Mouse (Mus musculus): ENCODE data around the gene Kcnc4. TPM values are rescaled to one million over a fixed set of nuclear protein-coding genes. Genes with fewer than 3 reads are reported as not detected.

The Kcnc4 gene
- 0.26 and 0.31 TPM in 2 replicates for polyA plus RNA-seq (2015; fragmentation: Nextera tagmentation; extraction: Ambion mirVana)

DNA sequence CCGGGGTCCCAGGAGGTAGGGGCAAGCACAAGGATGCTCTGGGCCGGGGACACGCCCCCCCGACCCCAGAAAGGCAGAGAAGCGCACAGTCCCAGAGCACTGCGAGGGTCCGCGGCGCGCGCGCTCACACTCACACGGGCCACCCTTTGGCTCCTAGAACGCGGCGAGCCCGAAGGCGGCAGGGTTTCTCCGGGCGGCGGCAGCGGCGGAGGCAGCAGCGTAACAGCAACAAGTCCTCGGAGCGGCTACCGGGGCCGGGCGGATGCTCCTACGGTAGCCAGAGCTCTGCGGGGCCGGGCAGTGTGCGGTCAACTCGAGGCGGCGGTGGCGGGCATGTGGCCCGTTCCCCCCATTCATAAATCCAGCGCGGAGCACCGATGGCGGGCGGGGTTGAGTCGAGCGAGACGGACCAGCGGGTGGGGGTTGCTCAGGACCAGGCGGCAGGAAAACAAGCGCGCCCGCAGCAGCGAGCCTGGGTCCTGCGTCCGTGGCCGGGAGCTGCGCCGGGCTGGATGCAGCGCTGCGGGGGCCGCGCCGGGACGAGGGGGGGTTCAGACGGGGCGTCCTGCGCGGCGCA is at the start of gene Kcnc4:
Kcnc4 (minus strand) TSS at position 357 of the 577 bp plus-strand sequence.
- Histone ChIP-seq H3K9me3 (replicated peaks) (no peaks in the 10 kb centered on the region), H3K9ac (peak within 1 kb of the TSS; percentile 29; the same call in 1 of the 2 replicates), H3K4me2 (peak within 1 kb of the TSS; percentile 86), H3K4me1 (peaks cover 25% of the 10 kb centered on the region), H3K27me3 (peaks cover 99% of the 10 kb centered on the region), H3K4me3 (replicated peaks) (peak within 1 kb of the TSS; percentile 53), H3K27ac (no peak within 1 kb of the TSS), H3K36me3 (no peaks in the 10 kb centered on the region)
- under 1% methylated on average over 68 of the region's 68 CpGs for WGBS
- ATAC-seq (replicated peaks; ENCODE audit: low FRiP score) = peak; percentile 65

DNA sequence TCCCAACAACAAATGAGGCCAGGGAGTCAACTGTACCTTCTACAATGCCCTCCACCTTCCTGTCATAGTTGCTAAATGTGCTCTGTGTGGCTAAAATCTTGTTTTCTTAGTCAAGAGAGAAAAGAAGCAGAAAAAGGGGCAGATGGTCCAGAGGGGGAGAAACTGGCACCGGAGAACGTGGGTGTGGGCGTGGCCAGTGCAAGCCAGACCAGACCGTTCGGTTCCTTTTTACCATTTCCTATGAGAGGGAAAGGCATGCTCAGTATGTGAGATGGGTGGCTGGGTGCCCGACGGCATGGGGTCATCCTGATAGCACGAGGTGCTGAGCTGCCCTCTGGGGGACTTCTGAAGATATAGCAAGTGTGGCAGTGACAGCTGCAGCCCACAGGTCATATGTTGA is 49.3 kb upstream of the Kcnc4 start:
- Histone ChIP-seq H3K4me1 (peaks cover 24% of the 10 kb centered on the region), H3K9me3 (replicated peaks) (no peaks in the 10 kb centered on the region), H3K27ac (no peak overlapping the region), H3K4me2 (no peak overlapping the region), H3K4me3 (replicated peaks) (no peak overlapping the region), H3K27me3 (peaks cover 24% of the 10 kb centered on the region), H3K36me3 (no peaks in the 10 kb centered on the region), H3K9ac (no peak overlapping the region)
- no peak for ATAC-seq (replicated peaks; ENCODE audit: low FRiP score)
- 73% methylated on average over 8 of the region's 8 CpGs for WGBS

DNA sequence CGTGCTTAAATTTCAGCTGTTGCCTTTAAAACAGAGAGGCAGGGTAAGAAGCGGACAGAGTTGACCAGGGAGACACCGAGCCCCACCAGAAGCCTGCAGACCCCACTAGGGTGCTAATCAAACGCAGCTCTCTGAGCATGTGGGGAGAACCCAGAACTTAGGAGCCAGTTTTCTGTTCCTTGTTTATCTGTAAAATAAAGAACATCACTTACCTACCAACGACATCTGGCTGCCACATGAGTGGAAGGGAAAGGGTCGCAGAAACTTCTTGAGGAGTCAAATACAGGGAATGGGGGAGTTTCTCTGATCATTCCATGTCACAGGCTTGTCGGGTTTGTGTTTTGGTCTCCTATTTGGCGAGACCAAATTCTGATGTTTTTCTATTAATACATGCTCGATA is 48.6 kb upstream of the Kcnc4 start:
- WGBS = 77% methylated on average over 9 of the region's 9 CpGs

DNA sequence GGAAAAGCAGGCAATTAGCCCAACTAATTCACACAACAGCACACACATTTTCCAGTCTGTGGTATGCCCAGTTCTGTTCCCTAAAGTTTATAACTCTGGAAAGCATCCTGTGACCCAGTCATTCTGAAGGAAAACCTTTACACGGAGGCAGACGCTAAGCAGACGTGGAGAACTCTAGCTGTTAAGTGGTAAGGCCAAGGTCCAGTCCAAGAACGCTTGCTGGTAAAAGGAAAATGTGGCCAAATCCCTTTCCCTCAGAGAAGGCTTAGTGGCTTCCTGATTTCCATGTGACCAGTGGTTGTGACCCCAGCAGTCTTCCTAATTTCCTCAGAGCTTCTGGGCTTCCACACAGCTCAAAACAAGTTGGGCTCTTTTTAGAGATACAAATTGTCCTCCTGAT is 47.2 kb upstream of the Kcnc4 start:
- peak overlapping the region; percentile 27; the same call in 1 of the 2 replicates for H3K4me2 ChIP-seq
- peaks cover 29% of the 10 kb centered on the region for H3K4me1 ChIP-seq
- H3K4me3 ChIP-seq (replicated peaks) = no peak overlapping the region
- H3K9me3 ChIP-seq (replicated peaks) = no peaks in the 10 kb centered on the region
- ATAC-seq (replicated peaks; ENCODE audit: low FRiP score) = no peak
- H3K36me3 ChIP-seq = no peaks in the 10 kb centered on the region
- peaks cover 15% of the 10 kb centered on the region for H3K27me3 ChIP-seq
- no peak overlapping the region for H3K9ac ChIP-seq
- peak overlapping the region; percentile 84 for H3K27ac ChIP-seq
- 40% methylated on average over 4 of the region's 4 CpGs for WGBS

More for the DNA sequence above, 48.6 kb upstream of the Kcnc4 start:
- Histone ChIP-seq H3K9me3 (replicated peaks) (no peaks in the 10 kb centered on the region), H3K27me3 (peaks cover 17% of the 10 kb centered on the region), H3K4me2 (no peak overlapping the region), H3K36me3 (no peaks in the 10 kb centered on the region), H3K9ac (no peak overlapping the region), H3K4me1 (peaks cover 24% of the 10 kb centered on the region), H3K27ac (no peak overlapping the region), H3K4me3 (replicated peaks) (no peak overlapping the region)
- ATAC-seq (replicated peaks; ENCODE audit: low FRiP score) = no peak

DNA sequence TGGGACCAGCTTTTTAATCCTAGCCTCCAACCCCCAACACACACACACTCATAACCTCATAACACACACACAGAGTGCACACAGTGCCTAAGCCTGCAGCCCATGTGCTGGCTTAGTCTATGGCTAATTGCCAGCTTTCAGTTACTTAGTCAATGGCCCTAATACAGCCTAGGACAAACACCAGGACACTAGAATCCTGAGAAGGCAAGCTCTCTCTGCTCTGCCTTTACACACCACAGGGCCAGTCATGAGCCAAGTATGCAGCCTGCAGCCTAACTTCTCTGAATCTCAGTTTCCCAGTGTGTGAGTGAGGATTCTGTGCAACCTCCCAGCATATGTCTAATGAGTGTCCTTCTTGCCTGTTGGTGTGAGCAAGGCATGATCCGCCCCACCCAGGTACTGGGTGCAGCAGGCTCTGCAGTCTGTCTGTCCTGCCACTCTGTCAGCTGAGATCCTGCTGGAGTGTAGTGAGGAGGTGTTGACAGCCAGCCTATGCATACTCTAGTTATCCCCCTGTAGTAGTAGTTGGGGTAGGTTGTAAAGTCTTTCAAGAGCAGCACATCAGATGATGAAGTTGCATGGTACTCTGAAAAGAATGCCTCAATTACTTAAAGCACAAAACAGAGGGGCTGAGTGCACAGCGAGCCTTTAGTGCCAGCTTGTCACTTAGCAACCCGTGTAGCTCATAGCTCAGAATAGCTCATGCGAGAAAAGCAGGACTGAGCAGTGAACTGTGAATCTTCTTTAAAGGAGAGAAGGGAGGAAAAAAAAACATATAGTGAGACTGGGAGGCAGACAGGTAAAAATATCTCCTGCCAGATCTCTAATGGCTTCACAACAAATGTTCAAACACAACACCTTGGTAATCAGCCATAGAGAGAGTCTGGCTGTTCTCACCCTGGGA is 46.4 kb upstream of the Kcnc4 start:
- H3K4me2 ChIP-seq = peak overlapping the region; percentile 27; the same call in 1 of the 2 replicates
- H3K27me3 ChIP-seq = peaks cover 18% of the 10 kb centered on the region
- ATAC-seq (replicated peaks; ENCODE audit: low FRiP score) = peak; percentile 91
- WGBS = 41% methylated on average over 4 of the region's 4 CpGs
- peak overlapping the region; percentile 84 for H3K27ac ChIP-seq
- no peak overlapping the region for H3K9ac ChIP-seq
- H3K36me3 ChIP-seq = 0 out of 2 replicates have a peak, but pooled peaks cover under 1% of the 10 kb centered on the region
- peaks cover 31% of the 10 kb centered on the region for H3K4me1 ChIP-seq
- no peak overlapping the region for H3K4me3 ChIP-seq (replicated peaks)
- no peaks in the 10 kb centered on the region; the same call in 1 of the 2 replicates for H3K9me3 ChIP-seq (replicated peaks)

DNA sequence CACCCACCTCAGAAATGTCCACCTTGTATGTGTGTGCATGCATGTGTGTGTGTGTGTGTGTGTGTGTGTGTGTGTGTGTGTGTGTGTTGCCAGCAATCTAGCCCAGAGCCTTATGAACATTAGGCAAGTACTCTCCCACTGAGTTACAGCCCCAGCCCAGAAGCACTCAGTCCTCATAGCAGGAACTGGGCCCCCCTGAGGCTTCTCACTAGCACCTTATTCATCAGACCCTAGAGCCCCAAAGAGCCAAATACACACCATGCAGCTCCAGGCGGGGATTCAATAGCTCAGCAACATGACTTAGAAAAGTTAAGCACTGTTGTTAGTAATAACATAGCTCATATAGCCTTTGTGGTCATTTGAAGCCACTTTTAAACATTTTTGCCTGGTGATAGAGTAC is 45.2 kb upstream of the Kcnc4 start:
- H3K4me3 ChIP-seq (replicated peaks) = no peak overlapping the region
- peaks cover 31% of the 10 kb centered on the region for H3K4me1 ChIP-seq
- H3K27ac ChIP-seq = no peak overlapping the region
- peaks cover 12% of the 10 kb centered on the region for H3K36me3 ChIP-seq
- H3K9me3 ChIP-seq (replicated peaks) = peaks cover 6% of the 10 kb centered on the region
- H3K4me2 ChIP-seq = no peak overlapping the region
- no peak for ATAC-seq (replicated peaks; ENCODE audit: low FRiP score)
- peaks cover 14% of the 10 kb centered on the region; the same call in 1 of the 2 replicates for H3K27me3 ChIP-seq
- 75% methylated on average over 1 of the region's 1 CpGs for WGBS
- H3K9ac ChIP-seq = no peak overlapping the region

DNA sequence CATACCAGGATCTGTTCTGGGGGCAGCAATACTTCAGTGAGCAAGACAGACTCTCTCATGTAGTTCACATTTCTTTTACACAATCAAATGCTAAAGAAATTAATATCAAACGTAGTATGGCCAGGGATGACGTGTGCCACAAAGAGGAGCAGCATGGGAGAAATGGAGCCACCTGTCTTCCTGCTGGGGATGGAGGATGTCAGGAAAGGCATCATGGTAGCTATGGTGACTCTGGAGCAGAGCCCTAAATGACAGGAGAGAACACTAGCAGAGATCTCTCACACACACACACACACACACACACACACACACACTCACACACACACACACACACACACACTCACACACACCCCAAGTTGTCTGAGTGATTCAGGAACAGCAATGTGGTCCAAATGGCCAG is 44.4 kb upstream of the Kcnc4 start:
- peaks cover 6% of the 10 kb centered on the region for H3K9me3 ChIP-seq (replicated peaks)
- peaks cover 31% of the 10 kb centered on the region for H3K4me1 ChIP-seq
- no peak overlapping the region for H3K4me3 ChIP-seq (replicated peaks)
- peaks cover 16% of the 10 kb centered on the region for H3K36me3 ChIP-seq
- peaks cover 12% of the 10 kb centered on the region; the same call in 1 of the 2 replicates for H3K27me3 ChIP-seq
- H3K4me2 ChIP-seq = no peak overlapping the region
- no peak overlapping the region for H3K9ac ChIP-seq
- ATAC-seq (replicated peaks; ENCODE audit: low FRiP score) = no peak
- H3K27ac ChIP-seq = no peak overlapping the region
- 87% methylated on average over 2 of the region's 2 CpGs for WGBS

DNA sequence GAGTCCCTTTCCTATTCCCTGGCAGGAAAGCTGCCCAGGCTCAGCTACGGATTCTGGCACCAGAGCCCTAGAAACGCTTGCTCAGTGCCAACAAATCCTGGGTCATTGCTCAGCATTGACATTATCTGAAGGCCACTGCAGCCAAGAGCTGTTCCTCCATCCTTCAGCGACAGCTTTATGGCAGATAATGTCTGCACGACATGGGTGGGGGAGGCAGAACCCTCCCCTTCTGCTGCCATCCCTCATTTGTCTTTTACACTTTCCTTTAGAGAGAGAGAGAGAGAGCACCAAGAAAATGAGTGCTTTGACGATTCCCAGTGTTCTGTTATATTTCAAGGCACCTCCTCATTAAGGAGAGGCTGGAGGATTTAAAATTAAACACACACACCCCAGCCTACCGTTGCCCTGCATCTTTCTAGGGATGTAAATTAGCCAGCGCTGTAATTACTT is 42.4 kb upstream of the Kcnc4 start:
- Histone ChIP-seq H3K27me3 (0 out of 2 replicates have a peak, but pooled peaks cover 8% of the 10 kb centered on the region), H3K4me2 (no peak overlapping the region), H3K27ac (no peak overlapping the region), H3K36me3 (peaks cover 16% of the 10 kb centered on the region), H3K4me3 (replicated peaks) (no peak overlapping the region), H3K9me3 (replicated peaks) (peaks cover 6% of the 10 kb centered on the region), H3K9ac (no peak overlapping the region), H3K4me1 (peaks cover 25% of the 10 kb centered on the region)
- WGBS = 32% methylated on average over 7 of the region's 7 CpGs
- ATAC-seq (replicated peaks; ENCODE audit: low FRiP score) = no peak

DNA sequence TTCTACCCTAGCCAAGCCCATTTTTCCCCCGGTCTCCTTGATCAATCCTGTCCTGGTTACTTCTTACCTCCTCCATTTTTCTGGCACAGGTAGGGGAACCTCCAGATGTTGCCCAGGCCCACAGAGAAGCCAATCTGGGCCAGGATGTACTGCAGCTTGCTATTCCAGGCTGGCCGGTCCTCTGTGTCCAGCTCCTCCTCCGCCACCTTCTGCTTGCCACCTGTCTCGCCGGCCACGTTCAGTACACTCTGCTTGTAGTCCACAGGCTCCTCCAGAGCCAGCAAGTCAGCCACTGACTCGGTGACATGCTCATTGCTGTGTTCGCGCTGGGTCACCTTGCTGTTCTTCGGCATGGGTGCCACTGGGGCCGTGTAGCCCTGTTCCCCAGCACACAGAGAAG is 40.9 kb upstream of the Kcnc4 start:
- Histone ChIP-seq H3K4me3 (replicated peaks) (no peak overlapping the region), H3K9ac (no peak overlapping the region), H3K4me1 (peaks cover 16% of the 10 kb centered on the region), H3K27me3 (peaks cover 13% of the 10 kb centered on the region; the same call in 1 of the 2 replicates), H3K27ac (no peak overlapping the region), H3K4me2 (no peak overlapping the region), H3K36me3 (peaks cover 16% of the 10 kb centered on the region), H3K9me3 (replicated peaks) (peaks cover 6% of the 10 kb centered on the region)
- ATAC-seq (replicated peaks; ENCODE audit: low FRiP score) = no peak
- 94% methylated on average over 11 of the region's 11 CpGs for WGBS

DNA sequence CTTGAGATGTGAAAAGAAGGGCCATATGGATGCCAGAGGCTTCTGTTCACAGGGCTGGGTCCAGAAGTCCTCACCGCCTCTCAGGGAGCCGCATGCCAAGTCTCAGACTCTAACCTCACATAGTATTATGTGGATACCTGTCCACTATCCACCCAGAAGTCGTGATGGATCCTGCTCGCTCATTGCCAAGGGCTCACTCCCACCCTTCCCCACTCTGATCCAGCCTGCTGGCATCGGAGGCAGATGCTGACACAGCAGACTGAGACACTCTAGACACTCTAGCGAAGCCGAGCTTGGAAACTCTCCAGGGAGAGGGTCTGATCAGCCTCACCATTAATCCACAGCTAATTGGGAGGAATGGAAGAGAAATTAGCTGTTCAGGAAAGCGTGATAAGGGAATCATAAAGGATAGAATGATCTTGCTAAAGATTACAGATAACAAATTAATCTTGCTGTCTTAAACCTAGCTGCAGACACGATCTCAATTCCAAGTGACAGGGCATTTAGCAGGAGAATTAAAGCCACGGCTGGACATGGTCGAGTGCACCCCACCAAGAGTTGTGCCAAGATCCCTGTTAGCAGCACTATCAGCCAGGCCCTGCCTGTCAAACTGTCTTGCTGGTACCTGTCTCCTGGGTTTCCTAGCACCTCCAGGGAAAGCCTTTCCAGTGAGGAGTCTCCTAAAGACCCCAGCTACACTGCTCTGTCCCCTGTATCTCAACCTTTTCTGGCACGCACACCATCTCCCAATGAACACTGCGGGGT is 36.9 kb upstream of the Kcnc4 start:
- ATAC-seq (replicated peaks; ENCODE audit: low FRiP score) = peak; percentile 57; the same call in 1 of the 2 replicates
- Histone ChIP-seq H3K4me1 (peaks cover 9% of the 10 kb centered on the region), H3K36me3 (peaks cover 16% of the 10 kb centered on the region), H3K9ac (no peak overlapping the region), H3K4me3 (replicated peaks) (no peak overlapping the region), H3K4me2 (no peak overlapping the region), H3K27ac (no peak overlapping the region), H3K27me3 (peaks cover 9% of the 10 kb centered on the region; the same call in 1 of the 2 replicates), H3K9me3 (replicated peaks) (peaks cover 6% of the 10 kb centered on the region)
- WGBS = 60% methylated on average over 13 of the region's 13 CpGs

DNA sequence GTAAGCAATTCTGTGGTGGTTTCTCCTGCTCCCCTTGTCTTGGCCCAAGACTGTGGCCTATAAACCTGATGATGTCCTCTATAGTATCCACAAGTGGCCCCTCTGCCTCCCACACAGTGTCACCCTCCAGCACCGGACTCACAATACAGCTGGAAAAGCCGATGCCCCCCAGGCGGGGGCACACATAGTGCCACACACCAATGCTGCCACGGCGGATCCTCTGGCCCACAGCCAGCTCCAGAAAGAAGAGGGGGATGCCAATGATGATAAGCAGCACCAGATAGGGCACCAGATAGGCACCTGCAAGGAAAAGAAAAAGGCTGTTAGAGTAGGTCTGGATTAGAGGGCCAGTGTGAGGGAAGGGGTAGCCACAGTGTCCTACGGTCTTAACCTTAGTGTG is 36.2 kb upstream of the Kcnc4 start:
- 91% methylated on average over 6 of the region's 6 CpGs for WGBS
- peaks cover 6% of the 10 kb centered on the region; the same call in 1 of the 2 replicates for H3K9me3 ChIP-seq (replicated peaks)
- no peak for ATAC-seq (replicated peaks; ENCODE audit: low FRiP score)
- H3K9ac ChIP-seq = no peak overlapping the region
- H3K27me3 ChIP-seq = peaks cover 8% of the 10 kb centered on the region; the same call in 1 of the 2 replicates
- H3K4me3 ChIP-seq (replicated peaks) = no peak overlapping the region
- H3K4me1 ChIP-seq = peaks cover 12% of the 10 kb centered on the region
- H3K27ac ChIP-seq = no peak overlapping the region
- peaks cover 13% of the 10 kb centered on the region for H3K36me3 ChIP-seq
- H3K4me2 ChIP-seq = no peak overlapping the region

Data from kidney, embryonic 15.5 days (tissue).